Mouse (Mus musculus): ENCODE data around the gene Ccne1.

DNA sequence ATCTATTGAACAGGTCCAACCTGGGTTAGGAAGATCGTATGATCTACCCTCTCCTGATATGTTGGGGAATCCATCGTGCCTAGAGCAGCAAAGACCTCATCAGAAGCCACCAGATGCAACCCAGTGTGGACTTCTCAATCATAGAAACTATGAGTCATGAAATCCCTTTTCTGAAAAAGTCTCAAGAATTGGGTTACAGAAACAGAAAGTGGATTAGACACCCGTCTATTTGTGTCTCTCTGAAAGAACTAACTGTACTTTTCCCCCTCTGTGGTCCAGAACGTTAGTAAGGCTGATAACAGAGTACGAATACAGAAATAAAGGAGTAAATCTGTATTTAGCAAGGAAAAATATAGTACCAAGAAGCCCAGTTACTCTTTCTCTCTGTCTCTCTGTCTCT is 36.3 kb downstream of the Ccne1 start:
- TF ChIP-seq CTCF (IDR thresholded peaks at IDR 0.05; ENCODE audit: low read depth) (no peak), EP300 (IDR thresholded peaks at IDR 0.05; ENCODE audit: low read depth) (no peak)

Data from heart, postnatal 0 days (tissue).